Mouse (Mus musculus): ENCODE measurements around the gene Gpr83. TPM values are rescaled to one million over a fixed set of nuclear protein-coding genes. Genes with fewer than 3 reads are reported as not detected.
"Not testable (repeated sequence)": the region's sequence is repeated elsewhere in the genome, so short reads cannot be mapped to it uniquely, and the experiment has no call there.

The Gpr83 gene
- polyA plus RNA-seq, 1 experiment from 2014 or later = 4.2 TPM

- no peak overlapping the region for H3K9ac ChIP-seq (ENCODE audit: low read depth, low read length)
- H3K9me3 ChIP-seq (replicated peaks; ENCODE audit: control insufficient read depth, low read length, poor library complexity, severe bottlenecking) = no peaks in the 10 kb centered on the region
- no peak overlapping the region for H3K4me3 ChIP-seq (ENCODE audit: low read depth, low read length)
- 71% methylated on average over 5 of the region's 5 CpGs for WGBS
- no peak overlapping the region for H3K4me2 ChIP-seq (ENCODE audit: low read length)
- peaks cover 6% of the 10 kb centered on the region; the same call in 1 of the 2 replicates for H3K4me1 ChIP-seq (ENCODE audit: control insufficient read depth, insufficient read depth, low read length)
- H3K36me3 ChIP-seq (ENCODE audit: control insufficient read depth, insufficient read depth, low read length) = no peaks in the 10 kb centered on the region
- H3K27ac ChIP-seq (ENCODE audit: low read length) = no peak overlapping the region
- H3K27me3 ChIP-seq (ENCODE audit: control insufficient read depth, insufficient read depth, low read depth, low read length) = no peaks in the 10 kb centered on the region
- no peak for ATAC-seq
Measured at GRCm38 (mm10) chr9:14875743-14876507, 15.9 kb downstream of the Gpr83 start.

- not testable (repeated sequence) for H3K27ac ChIP-seq (ENCODE audit: low read length); H3K9me3 ChIP-seq (replicated peaks; ENCODE audit: control insufficient read depth, low read length, poor library complexity, severe bottlenecking); ATAC-seq; H3K27me3 ChIP-seq (ENCODE audit: control insufficient read depth, insufficient read depth, low read depth, low read length); H3K4me2 ChIP-seq (ENCODE audit: low read length); H3K9ac ChIP-seq (ENCODE audit: low read depth, low read length); H3K36me3 ChIP-seq (ENCODE audit: control insufficient read depth, insufficient read depth, low read length); H3K4me1 ChIP-seq (ENCODE audit: control insufficient read depth, insufficient read depth, low read length); H3K4me3 ChIP-seq (ENCODE audit: low read depth, low read length)
- WGBS = 25% methylated on average over 8 of the region's 8 CpGs
Measured at GRCm38 (mm10) chr9:14876566-14876965, 16.6 kb downstream of the Gpr83 start.

GRCm38 (mm10) chr9:14884641-14885040, 24.6 kb downstream of the Gpr83 start:
- Histone ChIP-seq H3K4me3 (ENCODE audit: low read depth, low read length) (no peak overlapping the region), H3K27me3 (ENCODE audit: control insufficient read depth, insufficient read depth, low read depth, low read length) (no peaks in the 10 kb centered on the region), H3K36me3 (ENCODE audit: control insufficient read depth, insufficient read depth, low read length) (no peaks in the 10 kb centered on the region), H3K9ac (ENCODE audit: low read depth, low read length) (no peak overlapping the region), H3K9me3 (replicated peaks; ENCODE audit: control insufficient read depth, low read length, poor library complexity, severe bottlenecking) (no peaks in the 10 kb centered on the region), H3K4me2 (ENCODE audit: low read length) (no peak overlapping the region), H3K4me1 (ENCODE audit: control insufficient read depth, insufficient read depth, low read length) (no peaks in the 10 kb centered on the region), H3K27ac (ENCODE audit: low read length) (no peak overlapping the region)
- ATAC-seq = no peak
- 86% methylated on average over 4 of the region's 4 CpGs for WGBS

- no peaks in the 10 kb centered on the region for H3K9me3 ChIP-seq (replicated peaks; ENCODE audit: control insufficient read depth, low read length, poor library complexity, severe bottlenecking)
- no peak for ATAC-seq
- no peak overlapping the region for H3K4me3 ChIP-seq (ENCODE audit: low read depth, low read length)
- H3K27ac ChIP-seq (ENCODE audit: low read length) = no peak overlapping the region
- no peaks in the 10 kb centered on the region for H3K36me3 ChIP-seq (ENCODE audit: control insufficient read depth, insufficient read depth, low read length)
- H3K4me2 ChIP-seq (ENCODE audit: low read length) = no peak overlapping the region
- H3K4me1 ChIP-seq (ENCODE audit: control insufficient read depth, insufficient read depth, low read length) = no peaks in the 10 kb centered on the region
- no peak overlapping the region for H3K9ac ChIP-seq (ENCODE audit: low read depth, low read length)
- no peaks in the 10 kb centered on the region for H3K27me3 ChIP-seq (ENCODE audit: control insufficient read depth, insufficient read depth, low read depth, low read length)
Measured at GRCm38 (mm10) chr9:14885151-14885550, 25.1 kb downstream of the Gpr83 start.

- Histone ChIP-seq H3K9me3 (replicated peaks; ENCODE audit: control insufficient read depth, low read length, poor library complexity, severe bottlenecking) (no peaks in the 10 kb centered on the region), H3K36me3 (ENCODE audit: control insufficient read depth, insufficient read depth, low read length) (no peaks in the 10 kb centered on the region), H3K4me2 (ENCODE audit: low read length) (no peak overlapping the region), H3K4me3 (ENCODE audit: low read depth, low read length) (no peak overlapping the region), H3K27me3 (ENCODE audit: control insufficient read depth, insufficient read depth, low read depth, low read length) (no peaks in the 10 kb centered on the region), H3K9ac (ENCODE audit: low read depth, low read length) (no peak overlapping the region), H3K4me1 (ENCODE audit: control insufficient read depth, insufficient read depth, low read length) (no peaks in the 10 kb centered on the region), H3K27ac (ENCODE audit: low read length) (no peak overlapping the region)
- WGBS = 84% methylated on average over 1 of the region's 1 CpGs
- ATAC-seq = no peak
Measured at GRCm38 (mm10) chr9:14885954-14886353, 25.9 kb downstream of the Gpr83 start.

GRCm38 (mm10) chr9:14887787-14888382, 27.9 kb downstream of the Gpr83 start:
- no peak overlapping the region for H3K27ac ChIP-seq (ENCODE audit: low read length)
- no peaks in the 10 kb centered on the region for H3K27me3 ChIP-seq (ENCODE audit: control insufficient read depth, insufficient read depth, low read depth, low read length)
- 81% methylated on average over 6 of the region's 6 CpGs for WGBS
- H3K4me1 ChIP-seq (ENCODE audit: control insufficient read depth, insufficient read depth, low read length) = no peaks in the 10 kb centered on the region
- ATAC-seq = 0 out of 2 replicates have a peak, but pooled peaks have one; percentile 22
- no peaks in the 10 kb centered on the region for H3K36me3 ChIP-seq (ENCODE audit: control insufficient read depth, insufficient read depth, low read length)
- H3K9ac ChIP-seq (ENCODE audit: low read depth, low read length) = no peak overlapping the region
- H3K4me2 ChIP-seq (ENCODE audit: low read length) = no peak overlapping the region
- H3K4me3 ChIP-seq (ENCODE audit: low read depth, low read length) = no peak overlapping the region
- H3K9me3 ChIP-seq (replicated peaks; ENCODE audit: control insufficient read depth, low read length, poor library complexity, severe bottlenecking) = no peaks in the 10 kb centered on the region

GRCm38 (mm10) chr9:14888671-14889070, 28.7 kb downstream of the Gpr83 start:
- Histone ChIP-seq H3K27me3 (ENCODE audit: control insufficient read depth, insufficient read depth, low read depth, low read length) (no peaks in the 10 kb centered on the region), H3K4me3 (ENCODE audit: low read depth, low read length) (no peak overlapping the region), H3K36me3 (ENCODE audit: control insufficient read depth, insufficient read depth, low read length) (no peaks in the 10 kb centered on the region), H3K9me3 (replicated peaks; ENCODE audit: control insufficient read depth, low read length, poor library complexity, severe bottlenecking) (no peaks in the 10 kb centered on the region), H3K9ac (ENCODE audit: low read depth, low read length) (no peak overlapping the region), H3K27ac (ENCODE audit: low read length) (no peak overlapping the region), H3K4me1 (ENCODE audit: control insufficient read depth, insufficient read depth, low read length) (no peaks in the 10 kb centered on the region), H3K4me2 (ENCODE audit: low read length) (no peak overlapping the region)
- WGBS = 74% methylated on average over 6 of the region's 6 CpGs
- no peak for ATAC-seq

GRCm38 (mm10) chr9:14890699-14891098, 30.7 kb downstream of the Gpr83 start:
- Histone ChIP-seq H3K9ac (ENCODE audit: low read depth, low read length) (no peak overlapping the region), H3K4me2 (ENCODE audit: low read length) (no peak overlapping the region)
- no peak for ATAC-seq

GRCm38 (mm10) chr9:14891891-14892290, 31.9 kb downstream of the Gpr83 start:
- no peaks in the 10 kb centered on the region for H3K4me1 ChIP-seq (ENCODE audit: control insufficient read depth, insufficient read depth, low read length)
- H3K4me3 ChIP-seq (ENCODE audit: low read depth, low read length) = no peak overlapping the region
- H3K9me3 ChIP-seq (replicated peaks; ENCODE audit: control insufficient read depth, low read length, poor library complexity, severe bottlenecking) = no peaks in the 10 kb centered on the region
- H3K9ac ChIP-seq (ENCODE audit: low read depth, low read length) = no peak overlapping the region
- H3K27ac ChIP-seq (ENCODE audit: low read length) = no peak overlapping the region
- WGBS = 83% methylated on average over 5 of the region's 5 CpGs
- H3K36me3 ChIP-seq (ENCODE audit: control insufficient read depth, insufficient read depth, low read length) = no peaks in the 10 kb centered on the region
- H3K4me2 ChIP-seq (ENCODE audit: low read length) = no peak overlapping the region
- no peaks in the 10 kb centered on the region for H3K27me3 ChIP-seq (ENCODE audit: control insufficient read depth, insufficient read depth, low read depth, low read length)
- ATAC-seq = no peak

More at GRCm38 (mm10) chr9:14890699-14891098, 30.7 kb downstream of the Gpr83 start:
- Histone ChIP-seq H3K9me3 (replicated peaks; ENCODE audit: control insufficient read depth, low read length, poor library complexity, severe bottlenecking) (no peaks in the 10 kb centered on the region), H3K27ac (ENCODE audit: low read length) (no peak overlapping the region), H3K4me1 (ENCODE audit: control insufficient read depth, insufficient read depth, low read length) (no peaks in the 10 kb centered on the region), H3K36me3 (ENCODE audit: control insufficient read depth, insufficient read depth, low read length) (no peaks in the 10 kb centered on the region), H3K4me3 (ENCODE audit: low read depth, low read length) (no peak overlapping the region), H3K27me3 (ENCODE audit: control insufficient read depth, insufficient read depth, low read depth, low read length) (no peaks in the 10 kb centered on the region)
- WGBS = 53% methylated on average over 3 of the region's 3 CpGs

Measured in midbrain, embryonic 16.5 days (tissue).